In genomic region chr1:54898656-54899084, GRCm38 (mm10) we compare ENCODE assay signal across 12 mouse cellular contexts. TPM values are rescaled to one million over a fixed set of nuclear protein-coding genes. Genes with fewer than 3 reads are reported as not detected.
DNase-seq lines count a peak whose midpoint lies in the region; ATAC-seq and TF ChIP-seq lines count a peak whose summit lies in the region.
"Had no signal": no experiment of that assay in that cellular context is flagged by ENCODE, and none has a peak within 500 bp of the region (broad histone marks: within the 10 kb centered on the region; RNA-seq: fewer than 3 reads in every experiment).

No protein-coding gene starts in this region.

- TF ChIP-seq POLR2A in bone marrow macrophage, adult 2 months (IDR thresholded peaks at IDR 0.05; ENCODE audit: borderline replicate concordance, low read depth, low read length): no peak

- no peak for ATAC-seq in forebrain, embryonic 12.5 days (ENCODE audit: low FRiP score)
- peak; percentile 47 for ATAC-seq in megakaryocyte progenitor cell, adult 5-6 weeks (replicated peaks; ENCODE audit: poor library complexity)
- ATAC-seq in megakaryocyte-erythroid progenitor cell, adult 5-6 weeks (replicated peaks; ENCODE audit: low FRiP score, low TSS enrichment, poor library complexity, severe bottlenecking): no peak

- peak overlapping the region; percentile 6; the same call in 1 of the 2 replicates for H3K4me2 ChIP-seq in forebrain, embryonic 12.5 days
- H3K4me2 ChIP-seq: limb, embryonic 13.5 days; midbrain, embryonic 12.5 days had no signal

- DNase-seq in forebrain, embryonic 10.5 days (ENCODE audit: extremely low spot score, low spot score): no peak
- peak; percentile 57 for DNase-seq in left cerebral cortex, adult 11 months (ENCODE audit: low spot score)
- DNase-seq in left cerebral cortex, postnatal 36 days (ENCODE audit: low spot score in 2 of 2): no peak
- DNase-seq in MN1 (ENCODE audit: low spot score): no peak
- DNase-seq: gastrocnemius, postnatal 25 days; kidney, adult 8-10 months had no signal

- no peaks in the 10 kb centered on the region for H3K9me3 ChIP-seq in forebrain, embryonic 12.5 days
- H3K9me3 ChIP-seq in forebrain, embryonic 10.5 days: no peaks in the 10 kb centered on the region
- H3K9me3 ChIP-seq: midbrain, embryonic 12.5 days had no signal

- H3K36me3 ChIP-seq in forebrain, embryonic 12.5 days (replicated peaks): no peaks in the 10 kb centered on the region
- no peaks in the 10 kb centered on the region for H3K36me3 ChIP-seq in forebrain, embryonic 10.5 days (replicated peaks)
- H3K36me3 ChIP-seq: midbrain, embryonic 12.5 days had no signal

- no peaks in the 10 kb centered on the region for H3K27me3 ChIP-seq in forebrain, embryonic 12.5 days
- no peaks in the 10 kb centered on the region for H3K27me3 ChIP-seq in forebrain, embryonic 10.5 days (ENCODE audit: poor library complexity, severe bottlenecking)
- H3K27me3 ChIP-seq: limb, embryonic 13.5 days; midbrain, embryonic 12.5 days had no signal

- peaks cover 20% of the 10 kb centered on the region for H3K4me1 ChIP-seq in forebrain, embryonic 12.5 days
- H3K4me1 ChIP-seq in forebrain, embryonic 10.5 days: peaks cover 14% of the 10 kb centered on the region
- peaks cover 41% of the 10 kb centered on the region for H3K4me1 ChIP-seq in bone marrow macrophage, adult 2 months (ENCODE audit: control insufficient read depth, insufficient read depth, low read length)

- intact Hi-C loops in left cerebral cortex, postnatal 36 days (cut with DNase I): no loop called here

- TF ChIP-seq CTCF in bone marrow macrophage, adult 2 months (IDR thresholded peaks at IDR 0.05; ENCODE audit: low read depth, low read length): no peak

- 61% methylated on average over 5 of the region's 5 CpGs for whole genome bisulfite sequencing in forebrain, embryonic 12.5 days
- 68% methylated on average over 5 of the region's 5 CpGs for WGBS in forebrain, embryonic 10.5 days

- peak overlapping the region; percentile 31; the same call in 1 of the 2 replicates for H3K27ac ChIP-seq in forebrain, embryonic 12.5 days
- H3K27ac ChIP-seq in forebrain, embryonic 10.5 days: no peak overlapping the region
- H3K27ac ChIP-seq in bone marrow macrophage, adult 2 months (ENCODE audit: insufficient read depth, low read depth, low read length): peak overlapping the region; percentile 35
- H3K27ac ChIP-seq: limb, embryonic 13.5 days; midbrain, embryonic 12.5 days had no signal

- no peak overlapping the region for H3K9ac ChIP-seq in forebrain, embryonic 12.5 days
- H3K9ac ChIP-seq: limb, embryonic 13.5 days; midbrain, embryonic 12.5 days had no signal

- H3K4me3 ChIP-seq in forebrain, embryonic 12.5 days (replicated peaks): no peak overlapping the region
- H3K4me3 ChIP-seq in forebrain, embryonic 10.5 days: no peak overlapping the region
- H3K4me3 ChIP-seq in bone marrow macrophage, adult 2 months (ENCODE audit: insufficient read depth, low read length): no peak overlapping the region
- H3K4me3 ChIP-seq: limb, embryonic 13.5 days; midbrain, embryonic 12.5 days had no signal

RNA-seq across cellular contexts. Expression of gene Ankrd44, which starts 27.5 kb away (rescaled TPM):
- 19.6 and 21.6 TPM in 2 replicates for polyA plus RNA-seq in forebrain, embryonic 12.5 days (2016; fragmentation: Nextera tagmentation; extraction: Ambion mirVana)
- 13.8 and 15.2 TPM in 2 replicates for polyA plus RNA-seq in forebrain, embryonic 10.5 days (2016; fragmentation: Nextera tagmentation; extraction: Ambion mirVana)
- total RNA-seq in left cerebral cortex, postnatal 36 days (2021): 10 to 100 TPM; 19.7 to 21.7 TPM
- polyA plus RNA-seq in bone marrow macrophage, adult 2 months (2012; ENCODE audit: insufficient read depth, insufficient read length, missing spikeins): 66.8 and 73.9 TPM in 2 replicates
- 106 and 110 TPM in 2 replicates for total RNA-seq in megakaryocyte progenitor cell, adult 5-6 weeks (2015)
- total RNA-seq in megakaryocyte progenitor cell, adult 5-6 weeks (2017): 69.3 and 69.8 TPM in 2 replicates
- total RNA-seq in megakaryocyte-erythroid progenitor cell, adult 5-6 weeks (2014; fragmentation: Nextera tagmentation): 19.2 and 23.8 TPM in 2 replicates
- total RNA-seq in megakaryocyte-erythroid progenitor cell, adult 5-6 weeks (2017): 12.5 and 17.5 TPM in 2 replicates
